Mouse (Mus musculus): ENCODE results near the gene Mark4. TPM values are rescaled to one million over a fixed set of nuclear protein-coding genes. Genes with fewer than 3 reads are reported as not detected.

The Mark4 gene
- polyA plus RNA-seq, 1 experiment from 2014 or later: 16.4 TPM

DNA sequence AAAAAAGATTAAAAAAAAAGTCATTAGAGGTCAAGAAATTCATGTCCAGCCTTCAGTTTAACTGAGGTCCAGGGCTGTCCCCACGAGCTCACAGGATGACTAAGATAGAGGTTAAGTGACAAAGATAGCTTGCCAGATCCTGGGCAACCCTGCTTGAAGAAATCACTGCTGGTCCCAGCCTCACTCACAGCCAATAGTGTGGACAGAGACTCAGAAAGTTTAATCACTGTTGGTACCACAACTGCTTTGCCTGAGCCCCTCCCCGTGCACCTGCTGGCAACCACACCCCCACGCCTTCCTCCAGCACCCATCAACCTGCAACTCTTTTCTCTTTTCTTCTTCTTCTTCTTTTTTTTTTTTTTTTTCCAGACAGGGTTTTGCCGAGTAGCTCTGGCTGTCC, 34.6 kb downstream of the Mark4 start:
- Histone ChIP-seq H3K27me3 (ENCODE audit: control insufficient read depth, insufficient read depth, low read length) (peaks cover 20% of the 10 kb centered on the region), H3K36me3 (ENCODE audit: control insufficient read depth, insufficient read depth, low read length) (peaks cover 17% of the 10 kb centered on the region), H3K4me3 (ENCODE audit: low read depth, low read length) (no peak overlapping the region), H3K4me2 (ENCODE audit: low read depth) (no peak overlapping the region), H3K27ac (ENCODE audit: low read depth, low read length) (no peak overlapping the region), H3K4me1 (ENCODE audit: control insufficient read depth, insufficient read depth, low read length) (no peaks in the 10 kb centered on the region), H3K9me3 (ENCODE audit: control insufficient read depth, low read length) (no peaks in the 10 kb centered on the region), H3K9ac (ENCODE audit: low read length) (no peak overlapping the region)
- ATAC-seq (ENCODE audit: insufficient read depth, low FRiP score, low TSS enrichment) (no peak), DNase-seq (ENCODE audit: low spot score) (no peak)
- WGBS: 70% methylated on average over 4 of the region's 4 CpGs

DNA sequence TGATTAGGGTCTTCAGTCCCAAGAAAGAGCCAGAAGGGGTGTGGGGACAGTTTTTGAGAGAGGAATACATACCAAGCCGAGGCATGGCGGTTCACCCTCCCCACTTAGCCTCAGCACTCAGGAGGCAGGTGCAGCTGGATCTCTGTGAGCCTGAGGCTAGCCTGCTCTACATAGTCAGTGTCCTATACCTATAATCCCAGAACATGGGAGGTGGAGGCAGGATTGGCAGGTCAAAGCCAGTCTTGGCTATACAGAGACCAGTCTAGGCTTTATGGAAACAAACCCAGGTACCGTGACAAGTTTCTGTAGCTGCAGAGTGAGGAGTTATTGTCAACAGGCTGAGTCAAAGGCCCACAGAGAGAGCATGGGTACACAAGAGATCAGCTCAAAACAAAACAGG, 35.5 kb downstream of the Mark4 start:
- peaks cover 10% of the 10 kb centered on the region for H3K36me3 ChIP-seq (ENCODE audit: control insufficient read depth, insufficient read depth, low read length)
- no peaks in the 10 kb centered on the region for H3K4me1 ChIP-seq (ENCODE audit: control insufficient read depth, insufficient read depth, low read length)
- H3K9me3 ChIP-seq (ENCODE audit: control insufficient read depth, low read length): no peaks in the 10 kb centered on the region
- no peak overlapping the region for H3K27ac ChIP-seq (ENCODE audit: low read depth, low read length)
- peaks cover 22% of the 10 kb centered on the region for H3K27me3 ChIP-seq (ENCODE audit: control insufficient read depth, insufficient read depth, low read length)
- ATAC-seq (ENCODE audit: insufficient read depth, low FRiP score, low TSS enrichment): no peak
- 89% methylated on average over 3 of the region's 3 CpGs for WGBS
- H3K9ac ChIP-seq (ENCODE audit: low read length): no peak overlapping the region
- no peak overlapping the region for H3K4me3 ChIP-seq (ENCODE audit: low read depth, low read length)
- DNase-seq (ENCODE audit: low spot score): no peak
- H3K4me2 ChIP-seq (ENCODE audit: low read depth): no peak overlapping the region

DNA sequence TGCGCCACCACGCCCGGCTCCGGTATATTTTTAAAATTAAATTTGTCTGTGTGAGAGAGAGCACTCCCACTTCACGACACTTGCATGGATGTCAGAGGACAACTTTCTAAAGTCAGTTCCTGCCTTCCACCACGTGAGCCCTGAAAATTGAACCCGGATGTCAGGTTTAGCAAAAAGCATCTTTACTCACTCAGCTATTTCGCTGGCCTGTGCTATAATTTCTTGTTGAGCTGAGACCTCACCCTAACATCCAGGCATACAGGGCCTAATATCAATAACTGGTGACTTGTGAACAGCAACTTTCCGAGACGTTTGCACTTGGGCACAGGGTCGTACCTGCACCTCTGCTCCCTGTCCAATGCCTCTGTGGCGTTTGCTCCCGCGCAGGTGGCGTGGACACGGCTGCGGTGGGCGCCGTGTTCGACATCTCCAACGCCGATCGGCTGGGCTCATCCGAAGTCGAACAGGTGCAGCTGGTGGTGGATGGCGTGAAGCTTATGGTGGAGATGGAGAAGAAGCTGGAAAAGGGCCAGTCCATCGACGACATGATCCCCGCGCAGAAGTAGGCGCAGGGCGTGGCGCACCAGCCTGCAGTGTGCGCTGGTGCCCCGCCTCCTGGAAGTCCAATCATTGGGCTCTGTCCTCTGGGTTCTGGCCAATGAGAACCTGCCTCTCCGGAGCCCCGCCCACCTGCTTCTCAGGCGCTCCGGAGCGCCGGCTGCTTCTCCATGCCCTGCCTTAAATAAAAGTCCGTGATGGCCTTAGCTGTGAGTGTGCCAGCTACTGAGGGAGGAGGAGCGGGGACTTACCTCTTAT, 37.6 kb downstream of the Mark4 start:
- DNase-seq (ENCODE audit: low spot score) (peak; percentile 88), ATAC-seq (ENCODE audit: insufficient read depth, low FRiP score, low TSS enrichment) (peak; percentile 92)
- Histone ChIP-seq H3K9ac (ENCODE audit: low read length) (no peak overlapping the region), H3K27me3 (ENCODE audit: control insufficient read depth, insufficient read depth, low read length) (peaks cover 22% of the 10 kb centered on the region), H3K36me3 (ENCODE audit: control insufficient read depth, insufficient read depth, low read length) (peaks cover 3% of the 10 kb centered on the region; the same call in 1 of the 2 replicates), H3K4me3 (ENCODE audit: low read depth, low read length) (peak overlapping the region; percentile 29), H3K27ac (ENCODE audit: low read depth, low read length) (no peak overlapping the region), H3K9me3 (ENCODE audit: control insufficient read depth, low read length) (no peaks in the 10 kb centered on the region), H3K4me2 (ENCODE audit: low read depth) (peak overlapping the region; percentile 38), H3K4me1 (ENCODE audit: control insufficient read depth, insufficient read depth, low read length) (no peaks in the 10 kb centered on the region)
- 14% methylated on average over 43 of the region's 43 CpGs for WGBS

DNA sequence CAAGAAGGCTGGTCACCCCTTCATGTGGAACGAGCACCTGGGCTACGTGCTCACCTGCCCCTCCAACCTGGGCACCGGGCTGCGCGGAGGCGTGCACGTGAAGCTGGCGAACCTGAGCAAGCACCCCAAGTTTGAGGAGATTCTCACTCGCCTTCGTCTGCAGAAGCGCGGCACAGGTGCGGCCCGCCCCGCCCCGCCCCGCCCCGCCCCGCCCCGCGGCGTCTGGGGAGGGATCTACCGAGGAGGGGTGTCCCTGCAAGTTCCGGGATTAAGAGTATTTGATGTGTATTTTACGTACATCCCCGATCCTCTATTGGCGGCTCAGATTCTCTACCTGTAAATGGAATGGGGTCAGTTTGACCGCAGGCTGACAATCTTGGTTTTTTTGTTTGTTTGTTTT, 38.5 kb downstream of the Mark4 start:
- 6% methylated on average over 28 of the region's 28 CpGs for WGBS
- DNase-seq (ENCODE audit: low spot score): no peak
- no peaks in the 10 kb centered on the region for H3K36me3 ChIP-seq (ENCODE audit: control insufficient read depth, insufficient read depth, low read length)
- H3K27ac ChIP-seq (ENCODE audit: low read depth, low read length): no peak overlapping the region
- H3K9ac ChIP-seq (ENCODE audit: low read length): no peak overlapping the region
- H3K4me1 ChIP-seq (ENCODE audit: control insufficient read depth, insufficient read depth, low read length): no peaks in the 10 kb centered on the region
- peaks cover 22% of the 10 kb centered on the region for H3K27me3 ChIP-seq (ENCODE audit: control insufficient read depth, insufficient read depth, low read length)
- ATAC-seq (ENCODE audit: insufficient read depth, low FRiP score, low TSS enrichment): no peak
- H3K4me3 ChIP-seq (ENCODE audit: low read depth, low read length): no peak overlapping the region
- no peak overlapping the region for H3K4me2 ChIP-seq (ENCODE audit: low read depth)
- no peaks in the 10 kb centered on the region for H3K9me3 ChIP-seq (ENCODE audit: control insufficient read depth, low read length)

DNA sequence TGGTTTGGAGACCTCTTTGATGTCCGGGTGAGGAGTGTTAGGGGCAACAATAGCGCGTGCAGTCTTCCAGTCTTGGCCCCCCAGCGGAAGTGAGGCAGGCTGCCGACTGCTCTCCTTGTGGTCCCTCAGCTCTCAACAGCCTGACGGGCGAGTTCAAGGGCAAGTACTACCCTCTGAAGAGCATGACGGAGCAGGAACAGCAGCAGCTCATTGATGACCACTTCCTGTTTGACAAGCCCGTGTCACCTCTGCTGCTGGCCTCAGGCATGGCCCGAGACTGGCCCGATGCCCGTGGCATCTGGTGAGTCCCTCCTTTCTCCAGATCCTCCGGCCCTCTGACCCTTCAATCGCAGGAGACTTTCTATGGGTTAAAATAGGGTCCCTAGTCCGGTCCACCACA, 42.0 kb downstream of the Mark4 start:
- Histone ChIP-seq H3K36me3 (ENCODE audit: control insufficient read depth, insufficient read depth, low read length) (no peaks in the 10 kb centered on the region), H3K4me3 (ENCODE audit: low read depth, low read length) (no peak overlapping the region), H3K27ac (ENCODE audit: low read depth, low read length) (no peak overlapping the region), H3K9me3 (ENCODE audit: control insufficient read depth, low read length) (no peaks in the 10 kb centered on the region; the same call in 1 of the 2 replicates), H3K27me3 (ENCODE audit: control insufficient read depth, insufficient read depth, low read length) (peaks cover 22% of the 10 kb centered on the region), H3K4me1 (ENCODE audit: control insufficient read depth, insufficient read depth, low read length) (no peaks in the 10 kb centered on the region), H3K9ac (ENCODE audit: low read length) (no peak overlapping the region), H3K4me2 (ENCODE audit: low read depth) (no peak overlapping the region)
- WGBS: 79% methylated on average over 15 of the region's 15 CpGs
- DNase-seq (ENCODE audit: low spot score) (no peak), ATAC-seq (ENCODE audit: insufficient read depth, low FRiP score, low TSS enrichment) (no peak)

DNA sequence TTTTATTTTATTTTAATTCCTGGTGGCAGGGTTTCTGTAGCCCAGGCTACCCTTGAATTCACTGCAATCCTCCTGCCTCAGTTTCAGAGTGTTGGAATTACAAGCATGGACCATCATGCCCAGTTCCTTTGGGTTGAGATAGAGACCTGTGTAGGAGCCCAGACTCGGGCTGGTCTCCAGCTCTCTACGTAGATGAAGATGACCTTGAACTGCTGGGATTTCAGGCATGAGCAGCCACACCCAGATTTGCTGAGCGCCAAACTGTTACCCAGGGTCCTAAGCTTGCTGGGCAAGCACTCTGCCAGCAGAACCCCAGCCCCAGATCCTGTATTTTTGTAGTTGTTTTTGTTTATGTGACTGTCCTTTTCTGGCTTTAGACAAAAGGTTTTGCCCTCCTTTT, 45.1 kb downstream of the Mark4 start:
- H3K27ac ChIP-seq (ENCODE audit: low read depth, low read length): no peak overlapping the region
- no peak overlapping the region for H3K9ac ChIP-seq (ENCODE audit: low read length)
- ATAC-seq (ENCODE audit: insufficient read depth, low FRiP score, low TSS enrichment) (no peak), DNase-seq (ENCODE audit: low spot score) (no peak)
- H3K4me2 ChIP-seq (ENCODE audit: low read depth): no peak overlapping the region
- 90% methylated on average over 3 of the region's 3 CpGs for WGBS
- H3K36me3 ChIP-seq (ENCODE audit: control insufficient read depth, insufficient read depth, low read length): no peaks in the 10 kb centered on the region
- H3K4me3 ChIP-seq (ENCODE audit: low read depth, low read length): no peak overlapping the region
- H3K4me1 ChIP-seq (ENCODE audit: control insufficient read depth, insufficient read depth, low read length): no peaks in the 10 kb centered on the region
- no peaks in the 10 kb centered on the region; the same call in 1 of the 2 replicates for H3K9me3 ChIP-seq (ENCODE audit: control insufficient read depth, low read length)
- H3K27me3 ChIP-seq (ENCODE audit: control insufficient read depth, insufficient read depth, low read length): peaks cover 4% of the 10 kb centered on the region; the same call in 1 of the 2 replicates

DNA sequence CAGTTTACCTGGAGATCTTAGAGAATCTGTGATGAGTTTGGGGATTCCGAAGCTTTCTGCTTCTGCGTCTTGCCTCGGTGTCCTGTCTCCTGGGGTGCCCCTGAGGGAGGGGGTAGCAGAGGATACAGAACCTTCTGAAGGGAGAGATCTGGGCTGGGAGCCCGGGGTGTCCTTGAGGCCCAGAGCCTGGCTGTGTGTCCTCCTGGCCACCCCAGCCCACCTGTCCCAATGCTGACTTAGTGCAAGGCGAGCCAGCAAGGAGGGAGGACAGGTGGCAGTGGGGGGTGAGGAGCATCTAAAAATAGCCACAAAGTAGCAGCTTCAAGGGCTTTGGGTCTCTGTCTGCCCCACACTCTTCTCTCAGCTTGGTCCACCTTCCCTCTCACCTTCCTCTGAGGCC, 46.8 kb downstream of the Mark4 start:
- Histone ChIP-seq H3K27me3 (ENCODE audit: control insufficient read depth, insufficient read depth, low read length) (0 out of 2 replicates have a peak, but pooled peaks cover 4% of the 10 kb centered on the region), H3K4me2 (ENCODE audit: low read depth) (no peak overlapping the region), H3K4me3 (ENCODE audit: low read depth, low read length) (no peak overlapping the region), H3K9me3 (ENCODE audit: control insufficient read depth, low read length) (no peaks in the 10 kb centered on the region; the same call in 1 of the 2 replicates), H3K9ac (ENCODE audit: low read length) (no peak overlapping the region), H3K27ac (ENCODE audit: low read depth, low read length) (no peak overlapping the region), H3K4me1 (ENCODE audit: control insufficient read depth, insufficient read depth, low read length) (no peaks in the 10 kb centered on the region), H3K36me3 (ENCODE audit: control insufficient read depth, insufficient read depth, low read length) (no peaks in the 10 kb centered on the region)
- no peak for ATAC-seq (ENCODE audit: insufficient read depth, low FRiP score, low TSS enrichment)
- 77% methylated on average over 5 of the region's 5 CpGs for WGBS
- no peak for DNase-seq (ENCODE audit: low spot score)

DNA sequence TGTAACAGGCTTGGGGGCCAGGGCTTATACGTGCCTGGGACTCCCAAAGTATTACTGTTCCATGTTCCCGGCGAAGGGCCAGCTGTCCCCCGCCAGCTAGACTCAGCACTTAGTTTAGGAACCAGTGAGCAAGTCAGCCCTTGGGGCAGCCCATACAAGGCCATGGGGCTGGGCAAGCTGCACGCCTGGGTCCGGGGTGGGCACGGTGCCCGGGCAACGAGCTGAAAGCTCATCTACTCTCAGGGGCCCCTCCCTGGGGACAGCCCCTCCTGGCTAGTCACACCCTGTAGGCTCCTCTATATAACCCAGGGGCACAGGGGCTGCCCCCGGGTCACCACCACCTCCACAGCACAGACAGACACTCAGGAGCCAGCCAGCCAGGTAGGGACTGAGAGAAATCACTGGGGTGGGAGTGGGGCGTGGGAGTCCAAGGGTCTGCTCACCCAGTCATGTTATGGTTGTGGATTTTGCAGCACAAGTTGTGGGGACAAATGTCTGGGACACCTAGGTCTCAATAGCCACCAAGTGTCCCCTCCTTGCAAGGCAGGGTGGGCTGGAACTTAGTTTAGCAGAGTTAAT, 47.8 kb downstream of the Mark4 start:
- H3K36me3 ChIP-seq (ENCODE audit: control insufficient read depth, insufficient read depth, low read length): no peaks in the 10 kb centered on the region
- H3K27me3 ChIP-seq (ENCODE audit: control insufficient read depth, insufficient read depth, low read length): 0 out of 2 replicates have a peak, but pooled peaks cover 4% of the 10 kb centered on the region
- no peak for DNase-seq (ENCODE audit: low spot score)
- no peaks in the 10 kb centered on the region; the same call in 1 of the 2 replicates for H3K9me3 ChIP-seq (ENCODE audit: control insufficient read depth, low read length)
- 81% methylated on average over 11 of the region's 11 CpGs for WGBS
- no peak overlapping the region for H3K4me3 ChIP-seq (ENCODE audit: low read depth, low read length)
- H3K9ac ChIP-seq (ENCODE audit: low read length): 0 out of 2 replicates have a peak overlapping the region, but pooled peaks have one; percentile 4
- ATAC-seq (ENCODE audit: insufficient read depth, low FRiP score, low TSS enrichment): no peak
- no peaks in the 10 kb centered on the region for H3K4me1 ChIP-seq (ENCODE audit: control insufficient read depth, insufficient read depth, low read length)
- no peak overlapping the region for H3K27ac ChIP-seq (ENCODE audit: low read depth, low read length)
- H3K4me2 ChIP-seq (ENCODE audit: low read depth): no peak overlapping the region

DNA sequence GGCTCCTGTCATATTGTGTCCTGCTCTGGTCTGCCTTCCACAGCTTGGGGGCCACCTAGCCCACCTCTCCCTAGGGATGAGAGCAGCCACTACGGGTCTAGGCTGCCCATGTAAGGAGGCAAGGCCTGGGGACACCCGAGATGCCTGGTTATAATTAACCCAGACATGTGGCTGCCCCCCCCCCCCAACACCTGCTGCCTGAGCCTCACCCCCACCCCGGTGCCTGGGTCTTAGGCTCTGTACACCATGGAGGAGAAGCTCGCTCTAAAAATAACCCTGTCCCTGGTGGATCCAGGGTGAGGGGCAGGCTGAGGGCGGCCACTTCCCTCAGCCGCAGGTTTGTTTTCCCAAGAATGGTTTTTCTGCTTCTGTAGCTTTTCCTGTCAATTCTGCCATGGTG, 48.9 kb downstream of the Mark4 start:
- no peak for ATAC-seq (ENCODE audit: insufficient read depth, low FRiP score, low TSS enrichment)
- Histone ChIP-seq H3K4me3 (ENCODE audit: low read depth, low read length) (no peak overlapping the region), H3K27ac (ENCODE audit: low read depth, low read length) (no peak overlapping the region), H3K4me2 (ENCODE audit: low read depth) (no peak overlapping the region), H3K9me3 (ENCODE audit: control insufficient read depth, low read length) (no peaks in the 10 kb centered on the region; the same call in 1 of the 2 replicates), H3K9ac (ENCODE audit: low read length) (peak overlapping the region; percentile 14; the same call in 1 of the 2 replicates), H3K27me3 (ENCODE audit: control insufficient read depth, insufficient read depth, low read length) (peaks cover 7% of the 10 kb centered on the region), H3K4me1 (ENCODE audit: control insufficient read depth, insufficient read depth, low read length) (no peaks in the 10 kb centered on the region), H3K36me3 (ENCODE audit: control insufficient read depth, insufficient read depth, low read length) (no peaks in the 10 kb centered on the region)
- 59% methylated on average over 6 of the region's 6 CpGs for WGBS
- DNase-seq (ENCODE audit: low spot score): no peak

All from neural tube, embryonic 11.5 days (tissue).